Mouse (Mus musculus) embryonic fibroblast, embryonic 13.5 days (primary cell): ENCODE measurements around the gene Elob.

Source experiments
- CTCF ChIP-seq: IDR thresholded peaks from 2 replicates; pipeline ENCODE4 v1.5.1; 2011; ENCODE audit warnings: mild to moderate bottlenecking, control low read depth, low read length, moderate library complexity, borderline replicate concordance; ENCODE audit not compliant: insufficient read depth
- POLR2A ChIP-seq: IDR thresholded peaks from 2 replicates; pipeline ENCODE4 v1.6.1; 2011; ENCODE audit warnings: low read depth, mild to moderate bottlenecking, control low read depth, low read length, moderate library complexity

- TF ChIP-seq CTCF (no peak), POLR2A (no peak)
These were observed 7.2 kb upstream of the Elob start, which contains the start of gene Prss33 for GRCm38 (mm10) chr17:23836006-23836575.
